Mouse (Mus musculus) urinary bladder, postnatal 4 days (tissue): ENCODE measurements around the gene Gtf2ird1.
"Not testable (repeated sequence)": the region's sequence is repeated elsewhere in the genome, so short reads cannot be mapped to it uniquely, and the experiment has no call there.

Source experiments
- DNase-seq, 2 experiments: peaks; one replicate each; pipeline ENCODE4 v3.0.0; 2021 to 2022; ENCODE audit warnings: low spot score in 2 of 2

Gene Gtf2ird1

GRCm38 (mm10) chr5:134475006-134475605 lies 18.6 kb upstream of the Gtf2ird1 start:
- peak in 1 of 2 experiments; percentile 54 for DNase-seq

GRCm38 (mm10) chr5:134473902-134474301 lies 17.4 kb upstream of the Gtf2ird1 start:
- peak in 1 of 2 experiments; percentile 19 for DNase-seq

GRCm38 (mm10) chr5:134470538-134471169 lies 14.1 kb upstream of the Gtf2ird1 start:
- DNase-seq = peak in 1 of 2 experiments; percentile 36

GRCm38 (mm10) chr5:134469559-134470150 lies 13.1 kb upstream of the Gtf2ird1 start:
- peak in 1 of 2 experiments; percentile 52 for DNase-seq

GRCm38 (mm10) chr5:134468158-134468765 lies 11.7 kb upstream of the Gtf2ird1 start:
- DNase-seq = peak in 1 of 2 experiments; percentile 54

- DNase-seq = peak in 1 of 2 experiments; percentile 14
Observed at GRCm38 (mm10) chr5:134467030-134467549, 10.6 kb upstream of the Gtf2ird1 start.

GRCm38 (mm10) chr5:134466296-134467029 lies 9.9 kb upstream of the Gtf2ird1 start:
- DNase-seq = no peak

GRCm38 (mm10) chr5:134465197-134465596 lies 8.7 kb upstream of the Gtf2ird1 start:
- DNase-seq = no peak

GRCm38 (mm10) chr5:134464225-134464624 lies 7.7 kb upstream of the Gtf2ird1 start:
- DNase-seq = peak in 1 of 2 experiments; percentile 29

GRCm38 (mm10) chr5:134462731-134463130 lies 6.2 kb upstream of the Gtf2ird1 start:
- peak in 1 of 2 experiments; percentile 54 for DNase-seq

- DNase-seq = no peak
Observed at GRCm38 (mm10) chr5:134462316-134462715, 5.8 kb upstream of the Gtf2ird1 start.

- peak in 1 of 2 experiments; percentile 17 for DNase-seq
Observed at GRCm38 (mm10) chr5:134460546-134460945, 4.0 kb upstream of the Gtf2ird1 start.

GRCm38 (mm10) chr5:134459096-134459495 lies 2.6 kb upstream of the Gtf2ird1 start:
- peak in 1 of 2 experiments; percentile 10 for DNase-seq

GRCm38 (mm10) chr5:134458416-134458815 lies 1.9 kb upstream of the Gtf2ird1 start:
- no peak for DNase-seq

- DNase-seq = no peak
Observed at GRCm38 (mm10) chr5:134457371-134457770, 855 bp upstream of the Gtf2ird1 start.

- DNase-seq = peak in 1 of 2 experiments; percentile 44
Observed at GRCm38 (mm10) chr5:134455914-134456423, 547 bp downstream of the Gtf2ird1 start.

GRCm38 (mm10) chr5:134455186-134455895 lies 1.2 kb downstream of the Gtf2ird1 start:
- no peak for DNase-seq

- DNase-seq = no peak
Observed at GRCm38 (mm10) chr5:134454421-134454820, 2.1 kb downstream of the Gtf2ird1 start.

- DNase-seq = no peak
Observed at GRCm38 (mm10) chr5:134453577-134453976, 2.9 kb downstream of the Gtf2ird1 start.

GRCm38 (mm10) chr5:134446755-134447154 lies 9.8 kb downstream of the Gtf2ird1 start:
- DNase-seq = not testable (repeated sequence)

- DNase-seq = no peak
Observed at GRCm38 (mm10) chr5:134445895-134446294, 10.6 kb downstream of the Gtf2ird1 start.
